Mouse (Mus musculus) heart, embryonic 10.5 days (tissue): ENCODE measurements around the gene Dph7. TPM values are rescaled to one million over a fixed set of nuclear protein-coding genes. Genes with fewer than 3 reads are reported as not detected.

Experiments used
- DNase-seq: peaks from one replicate; pipeline ENCODE4 v3.0.0-alpha.2; 2017; ENCODE audit warnings: low spot score
- H3K27ac ChIP-seq: fragments of 300-500 bp; sonication (generic); 2 replicates; pipeline ENCODE4 v1.5.1; 2016; ENCODE audit warnings: mild to moderate bottlenecking
- H3K27me3 ChIP-seq: fragments of 300-500 bp; sonication (generic); 2 replicates; pipeline ENCODE4 v1.6.1; 2016; ENCODE audit warnings: mild to moderate bottlenecking; ENCODE audit not compliant: poor library complexity, insufficient read depth, severe bottlenecking
- H3K36me3 ChIP-seq: fragments of 300-500 bp; sonication (generic); 2 replicates; pipeline ENCODE4 v1.6.1; 2016; ENCODE audit warnings: mild to moderate bottlenecking, moderate library complexity
- H3K4me1 ChIP-seq: fragments of 300-500 bp; sonication (generic); 2 replicates; pipeline ENCODE4 v1.6.1; 2016; ENCODE audit warnings: mild to moderate bottlenecking
- H3K4me3 ChIP-seq: fragments of 300-500 bp; sonication (generic); 2 replicates; pipeline ENCODE4 v1.5.1; 2016; ENCODE audit warnings: mild to moderate bottlenecking, moderate library complexity
- H3K9me3 ChIP-seq: fragments of 300-500 bp; sonication (generic); 2 replicates; pipeline ENCODE4 v1.6.1; 2016; ENCODE audit warnings: mild to moderate bottlenecking, moderate library complexity
- WGBS: fragments of 180-500 bp; shearing (Covaris S2); methylation state at CpG from one replicate; pipeline ENCODE4 v1.1.7; 2016; 5-methylcytosine and 5-hydroxymethylcytosine counted together
- polyA plus RNA-seq: library from polyadenylated mRNA; unstranded; fragments of >200 nt; fragmentation: Nextera tagmentation; extraction: Ambion mirVana; gene quantifications from 2 replicates; pipeline ENCODE4 v1.2.1, GENCODE M21; 2016

Gene Dph7
- polyA plus RNA-seq, result 20.1 and 27.6 TPM in 2 replicates

DNA sequence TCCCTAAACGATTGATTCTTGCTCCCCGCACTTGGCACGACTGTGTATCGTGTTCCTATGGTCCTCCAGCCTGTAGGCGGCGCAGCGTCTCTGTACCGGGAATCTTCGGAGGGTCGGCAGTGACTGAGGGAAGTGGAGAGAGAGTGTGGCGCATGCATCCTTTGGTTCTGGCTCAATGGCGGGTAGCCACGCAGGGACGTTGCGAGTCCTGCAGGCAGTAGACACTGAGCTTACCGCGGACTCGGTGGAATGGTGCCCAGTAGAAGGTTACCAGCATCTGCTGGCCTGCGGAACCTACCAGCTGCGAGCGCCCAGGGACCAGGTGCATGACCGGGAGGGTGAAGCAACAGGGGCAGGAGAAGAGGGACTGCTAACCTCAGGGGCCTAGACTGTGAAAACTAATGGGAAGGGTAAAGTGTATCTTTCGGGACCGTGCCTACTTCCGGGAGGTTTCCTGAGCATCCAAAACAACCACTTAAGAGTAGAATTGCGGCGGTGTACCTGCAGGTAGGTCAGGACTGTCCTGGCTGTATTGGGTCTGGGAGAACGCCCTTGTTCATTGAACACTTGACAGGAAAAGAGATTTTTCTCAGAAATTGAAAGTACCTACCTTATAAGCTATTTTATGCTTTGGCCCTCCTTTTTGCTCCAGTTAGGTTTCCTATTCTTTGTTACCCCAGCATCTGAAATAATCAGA lies at the start of gene Dph7:
Gene Dph7, plus strand, starts transcription at position 97 of the 697 bp plus-strand sequence.
- no peaks in the 10 kb centered on the region for H3K27me3 ChIP-seq
- H3K4me1 ChIP-seq, result peaks cover 9% of the 10 kb centered on the region
- peak within 1 kb of the TSS; percentile 91 for H3K27ac ChIP-seq
- 2% methylated on average over 28 of the region's 28 CpGs for WGBS
- no peaks in the 10 kb centered on the region for H3K9me3 ChIP-seq
- peaks cover 61% of the 10 kb centered on the region for H3K36me3 ChIP-seq
- peak; percentile 92 for DNase-seq
- H3K4me3 ChIP-seq, result peak within 1 kb of the TSS; percentile 86

DNA sequence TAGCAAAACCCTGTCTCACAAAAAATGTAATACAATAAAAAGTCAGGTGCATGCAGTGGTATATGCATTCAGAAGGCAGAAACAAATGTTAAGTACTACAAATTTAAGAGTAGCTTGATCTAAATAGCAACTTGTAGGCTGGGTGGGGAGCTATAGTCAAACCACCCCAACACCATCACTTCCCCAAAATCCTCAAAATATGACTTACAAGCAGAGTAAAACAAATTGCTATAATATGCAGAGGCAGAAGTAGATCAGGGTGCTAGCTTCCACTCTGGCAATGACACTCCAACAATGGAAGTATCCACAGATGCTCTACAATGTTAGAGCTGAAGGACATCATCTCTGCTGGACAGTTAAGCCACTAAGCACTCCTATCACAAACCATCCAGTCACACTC lies 49.6 kb upstream of the Dph7 start:
- no peaks in the 10 kb centered on the region for H3K27me3 ChIP-seq
- no peak for DNase-seq
- no peaks in the 10 kb centered on the region for H3K9me3 ChIP-seq
- peaks cover 3% of the 10 kb centered on the region for H3K4me1 ChIP-seq
- peaks cover 17% of the 10 kb centered on the region for H3K36me3 ChIP-seq
- H3K4me3 ChIP-seq, result no peak overlapping the region
- no peak overlapping the region for H3K27ac ChIP-seq

DNA sequence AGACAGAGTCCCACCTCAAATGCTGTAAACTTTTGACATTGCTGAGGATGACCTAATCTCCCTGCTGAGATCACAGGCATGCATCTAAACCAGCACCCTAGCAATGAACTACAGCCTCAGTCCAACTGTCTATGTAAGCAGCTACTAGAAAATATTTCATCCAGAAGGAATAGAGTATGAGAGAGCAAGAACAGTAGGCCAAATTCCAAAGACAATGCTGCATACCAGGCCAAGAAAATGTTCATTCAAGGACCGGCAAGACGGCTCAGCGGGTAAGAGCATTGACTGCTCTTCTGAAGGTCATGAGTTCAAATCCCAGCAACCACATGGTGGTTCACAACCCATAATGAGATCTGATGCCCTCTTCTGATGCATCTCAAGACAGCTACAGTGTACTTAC lies 47.4 kb upstream of the Dph7 start:
- H3K4me3 ChIP-seq, result no peak overlapping the region
- H3K27ac ChIP-seq, result no peak overlapping the region
- peaks cover 9% of the 10 kb centered on the region for H3K4me1 ChIP-seq
- 90% methylated on average over 3 of the region's 3 CpGs for WGBS
- DNase-seq, result no peak
- peaks cover 16% of the 10 kb centered on the region for H3K36me3 ChIP-seq
- no peaks in the 10 kb centered on the region for H3K27me3 ChIP-seq
- no peaks in the 10 kb centered on the region for H3K9me3 ChIP-seq

DNA sequence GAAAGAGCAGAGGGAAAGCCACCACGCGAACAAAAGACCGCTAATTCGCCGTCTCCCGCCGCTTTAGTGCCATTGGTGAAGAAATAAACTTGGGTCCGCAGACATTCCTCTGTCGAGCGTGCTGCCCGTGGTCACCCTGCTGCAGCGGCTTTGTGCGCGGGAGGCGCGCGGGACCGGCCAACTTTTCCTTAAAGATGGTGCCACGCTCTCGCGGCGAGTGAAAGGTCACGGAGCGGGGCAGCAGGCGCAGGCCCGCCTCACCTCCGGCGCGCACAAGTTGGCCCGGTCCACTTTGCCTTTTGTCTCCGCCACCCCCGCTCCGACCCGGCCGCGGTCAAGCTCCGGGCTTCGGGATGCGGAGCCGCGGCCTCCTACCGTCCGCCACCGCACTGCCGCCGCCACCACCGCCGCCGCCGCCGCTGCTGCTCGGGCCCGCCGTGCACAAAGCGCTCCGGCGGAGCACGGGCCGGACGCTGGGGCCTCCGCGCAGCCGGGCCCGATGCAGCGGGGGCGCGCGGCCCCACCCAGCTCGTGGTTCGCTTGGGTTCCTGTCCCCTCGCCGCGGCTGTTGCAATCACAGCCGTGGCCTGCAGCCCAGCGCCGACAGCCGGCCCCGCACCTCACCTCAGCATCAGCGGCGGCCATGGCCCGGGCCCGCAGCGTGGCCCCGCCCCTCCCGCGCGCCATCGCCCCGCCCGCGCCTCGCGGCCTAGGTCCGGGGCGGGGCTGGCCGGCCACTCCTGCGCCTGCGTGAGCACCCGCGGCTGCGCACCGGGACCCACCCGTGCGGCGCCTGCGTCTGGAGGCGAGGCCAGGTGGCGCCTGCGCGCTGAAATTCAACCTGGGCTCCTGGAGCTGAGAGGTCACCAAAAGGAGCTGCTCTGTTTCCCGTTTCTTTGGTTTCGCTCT lies 43.0 kb upstream of the Dph7 start, which contains the start of gene Ehmt1:
Gene Ehmt1, minus strand, starts transcription at position 685 of the 909 bp plus-strand sequence.
- under 1% methylated on average over 106 of the region's 112 CpGs for WGBS
- peak within 1 kb of the TSS; percentile 97 for H3K27ac ChIP-seq
- H3K27me3 ChIP-seq, result no peaks in the 10 kb centered on the region
- no peaks in the 10 kb centered on the region for H3K36me3 ChIP-seq
- peaks cover 9% of the 10 kb centered on the region for H3K4me1 ChIP-seq
- H3K4me3 ChIP-seq, result peak within 1 kb of the TSS; percentile 95
- DNase-seq, result peak; percentile 95
- no peaks in the 10 kb centered on the region for H3K9me3 ChIP-seq

DNA sequence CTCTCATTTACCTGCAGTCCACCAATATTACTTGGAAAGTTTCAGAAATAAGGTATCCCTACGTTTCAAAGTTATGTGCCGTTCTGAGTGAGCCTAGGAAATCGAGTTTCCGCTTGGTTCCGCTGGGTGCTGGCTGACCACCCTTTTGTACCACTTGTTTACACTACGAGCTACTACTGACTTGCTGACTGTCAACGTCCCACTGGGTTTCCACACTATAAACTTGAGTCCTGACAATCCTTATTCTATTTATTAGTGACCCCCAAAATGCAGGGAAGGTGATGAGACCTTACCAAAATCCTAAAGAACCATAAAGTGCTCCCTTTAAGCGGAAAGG lies 42.4 kb upstream of the Dph7 start:
- H3K36me3 ChIP-seq, result no peaks in the 10 kb centered on the region
- H3K4me1 ChIP-seq, result peaks cover 9% of the 10 kb centered on the region
- peak overlapping the region; percentile 97 for H3K27ac ChIP-seq
- DNase-seq, result no peak
- H3K4me3 ChIP-seq, result peak overlapping the region; percentile 95
- H3K27me3 ChIP-seq, result no peaks in the 10 kb centered on the region
- no peaks in the 10 kb centered on the region for H3K9me3 ChIP-seq
- WGBS, result 8% methylated on average over 8 of the region's 8 CpGs

DNA sequence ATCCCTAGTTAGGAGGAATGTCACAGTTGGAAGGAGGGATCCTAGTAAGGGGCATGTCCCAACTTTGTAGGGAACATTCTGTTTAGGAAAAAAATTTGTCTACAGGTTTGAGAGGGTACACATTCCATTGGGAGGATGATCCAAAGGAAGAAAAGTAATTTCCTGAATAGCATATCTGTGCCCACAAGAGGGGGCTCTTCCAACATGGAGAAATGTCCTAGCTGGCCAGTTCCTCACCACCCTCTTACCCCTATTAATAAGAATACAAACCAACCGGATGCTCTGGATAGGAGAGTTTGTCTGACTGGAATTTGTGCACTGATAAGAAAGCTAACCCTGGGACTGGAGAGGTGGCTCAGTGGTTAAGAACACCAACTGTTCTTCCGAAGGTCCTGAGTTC lies 38.6 kb upstream of the Dph7 start:
- 51% methylated on average over 2 of the region's 2 CpGs for WGBS
- Histone ChIP-seq H3K9me3 (no peaks in the 10 kb centered on the region), H3K27ac (no peak overlapping the region), H3K27me3 (peaks cover 8% of the 10 kb centered on the region), H3K4me3 (no peak overlapping the region), H3K4me1 (peaks cover 11% of the 10 kb centered on the region; the same call in 1 of the 2 replicates), H3K36me3 (no peaks in the 10 kb centered on the region)
- DNase-seq, result no peak

DNA sequence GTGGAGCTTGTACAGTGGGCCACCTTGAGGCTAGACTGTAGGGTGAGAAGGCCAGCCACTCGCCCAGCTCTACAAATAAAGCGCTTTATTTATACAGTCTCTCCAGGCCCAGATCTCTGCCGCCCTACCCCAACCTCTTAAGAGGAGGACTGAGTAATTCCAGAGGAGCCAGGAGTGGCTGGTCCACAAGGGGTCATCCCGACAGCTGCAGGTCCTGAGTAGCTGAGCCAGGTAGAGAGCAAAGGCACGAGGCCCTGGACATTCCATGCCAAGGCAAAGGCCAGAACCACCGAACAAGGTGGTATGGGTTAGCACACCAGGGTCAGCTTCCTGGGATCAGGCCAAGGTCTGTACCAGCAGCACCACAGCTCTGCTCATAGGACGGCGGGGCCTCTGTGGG lies 36.9 kb upstream of the Dph7 start:
- Histone ChIP-seq H3K4me1 (peaks cover 11% of the 10 kb centered on the region; the same call in 1 of the 2 replicates), H3K27ac (no peak overlapping the region), H3K36me3 (no peaks in the 10 kb centered on the region), H3K27me3 (peaks cover 8% of the 10 kb centered on the region), H3K9me3 (no peaks in the 10 kb centered on the region), H3K4me3 (no peak overlapping the region)
- no peak for DNase-seq
- 77% methylated on average over 8 of the region's 8 CpGs for WGBS

DNA sequence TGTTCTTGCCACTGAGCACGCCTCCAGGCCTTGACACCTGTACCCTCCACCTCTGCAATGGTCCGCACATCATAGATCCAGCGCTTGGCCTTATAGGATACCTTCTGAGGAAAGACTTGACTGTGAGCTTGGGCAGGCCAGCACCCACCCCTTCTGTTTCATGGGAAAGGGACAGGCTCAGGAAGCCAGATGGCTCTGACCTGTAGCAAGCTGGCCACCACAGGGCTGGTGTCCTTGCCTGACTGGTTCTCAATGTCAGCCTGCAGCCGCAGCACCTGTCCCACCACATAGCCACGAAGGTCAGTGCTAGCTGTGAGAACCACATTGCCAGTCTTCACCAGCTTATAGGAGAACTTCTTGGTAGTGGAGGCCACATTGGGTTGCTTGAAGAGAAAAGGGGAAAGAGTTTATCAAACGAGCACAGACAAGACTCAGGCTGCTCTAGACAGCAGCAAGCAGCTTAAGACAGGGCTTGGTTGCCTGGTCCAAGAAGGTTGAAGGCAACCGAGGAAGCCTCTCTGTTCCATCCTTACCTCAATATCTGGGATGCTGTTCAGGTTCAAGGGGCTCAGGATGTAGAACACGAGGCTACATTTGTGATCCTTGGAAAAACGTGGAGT lies 35.7 kb upstream of the Dph7 start:
- no peak overlapping the region for H3K4me3 ChIP-seq

DNA sequence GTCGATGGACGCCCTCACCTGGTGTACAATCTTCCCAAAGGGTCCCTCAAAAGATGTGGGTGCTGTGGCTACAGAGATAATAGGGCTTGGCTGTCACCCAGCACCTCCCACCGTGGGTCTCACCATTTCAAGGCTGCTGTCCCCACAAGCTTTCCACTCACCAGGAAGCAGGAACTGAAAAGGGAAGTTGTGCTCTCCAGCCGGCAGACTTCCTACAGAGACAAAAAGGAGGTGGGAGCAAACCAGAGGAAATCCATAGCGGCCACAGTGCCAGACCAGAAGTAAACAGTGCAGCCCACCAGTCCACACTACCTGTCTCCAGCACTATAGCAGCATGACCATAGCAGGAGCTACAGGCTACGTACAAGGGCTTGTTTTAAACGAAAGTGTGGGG lies 35.2 kb upstream of the Dph7 start:
- 55% methylated on average over 7 of the region's 7 CpGs for WGBS
- no peak for DNase-seq
- H3K4me3 ChIP-seq, result no peak overlapping the region
- H3K36me3 ChIP-seq, result no peaks in the 10 kb centered on the region
- peaks cover 8% of the 10 kb centered on the region for H3K27me3 ChIP-seq
- H3K9me3 ChIP-seq, result no peaks in the 10 kb centered on the region
- peaks cover 11% of the 10 kb centered on the region; the same call in 1 of the 2 replicates for H3K4me1 ChIP-seq
- H3K27ac ChIP-seq, result no peak overlapping the region

More for the DNA sequence above, 35.7 kb upstream of the Dph7 start:
- H3K36me3 ChIP-seq, result no peaks in the 10 kb centered on the region
- no peak overlapping the region for H3K27ac ChIP-seq
- H3K4me1 ChIP-seq, result peaks cover 11% of the 10 kb centered on the region; the same call in 1 of the 2 replicates
- peaks cover 8% of the 10 kb centered on the region for H3K27me3 ChIP-seq
- WGBS, result 82% methylated on average over 9 of the region's 9 CpGs
- no peaks in the 10 kb centered on the region for H3K9me3 ChIP-seq
- no peak for DNase-seq

DNA sequence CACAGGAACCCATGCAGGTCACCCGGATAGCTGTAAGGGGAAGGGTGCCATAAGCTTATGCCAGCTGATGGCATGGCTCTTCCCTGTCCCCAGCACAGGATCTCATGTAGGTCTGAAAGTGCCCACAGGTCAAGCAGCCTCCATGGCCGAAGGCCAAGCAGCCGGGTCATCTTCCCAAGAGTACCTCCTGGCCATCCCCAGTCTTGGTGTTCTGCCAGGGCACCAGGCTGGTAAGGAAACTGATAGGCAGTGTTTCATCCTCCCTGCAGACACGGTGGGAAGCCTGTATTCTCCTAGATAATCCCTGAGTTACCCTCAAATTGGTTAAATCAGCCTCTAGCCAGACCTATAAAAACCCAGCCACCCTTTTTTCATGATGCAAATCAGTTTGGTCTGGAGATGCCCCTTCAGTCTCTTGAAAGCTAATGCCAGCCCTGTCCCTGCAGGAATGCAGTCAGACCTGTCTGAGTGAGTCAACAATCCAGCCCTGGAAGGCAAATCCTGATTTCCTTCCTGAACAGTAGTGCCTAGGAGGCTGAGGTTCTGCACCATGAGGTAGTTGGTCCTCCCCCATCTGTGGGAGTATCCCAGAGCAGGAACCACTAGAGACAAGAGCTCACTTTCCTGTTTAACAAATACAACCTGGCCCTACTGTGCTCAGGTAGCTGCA lies 34.3 kb upstream of the Dph7 start:
- H3K36me3 ChIP-seq, result no peaks in the 10 kb centered on the region
- no peak for DNase-seq
- H3K9me3 ChIP-seq, result no peaks in the 10 kb centered on the region
- WGBS, result 70% methylated on average over 4 of the region's 4 CpGs
- H3K4me3 ChIP-seq, result no peak overlapping the region
- peaks cover 11% of the 10 kb centered on the region; the same call in 1 of the 2 replicates for H3K4me1 ChIP-seq
- peaks cover 8% of the 10 kb centered on the region for H3K27me3 ChIP-seq
- peak overlapping the region; percentile 29; the same call in 1 of the 2 replicates for H3K27ac ChIP-seq

DNA sequence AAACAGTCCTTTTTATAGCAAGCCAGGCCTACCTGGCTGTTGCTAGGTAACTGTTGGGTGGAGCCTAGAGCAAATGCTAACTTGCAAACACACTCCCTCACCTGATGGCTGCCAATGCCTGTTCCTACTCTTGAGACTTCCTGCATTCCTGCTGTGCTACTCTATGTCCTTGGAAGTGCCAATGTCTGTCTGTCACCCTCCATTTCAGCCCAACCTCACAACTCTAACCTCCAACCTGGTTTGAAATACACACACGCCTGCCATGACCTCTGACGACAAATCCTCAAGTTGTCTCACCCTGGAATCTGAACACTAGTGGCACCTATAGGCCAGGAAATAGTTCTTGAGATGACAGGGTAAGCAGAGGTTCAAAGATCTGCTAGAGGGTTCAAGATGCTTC lies 33.1 kb upstream of the Dph7 start:
- WGBS, result 52% methylated on average over 2 of the region's 2 CpGs
- no peak overlapping the region for H3K4me3 ChIP-seq
- H3K4me1 ChIP-seq, result peaks cover 11% of the 10 kb centered on the region; the same call in 1 of the 2 replicates
- no peak for DNase-seq
- H3K36me3 ChIP-seq, result no peaks in the 10 kb centered on the region
- H3K27me3 ChIP-seq, result peaks cover 15% of the 10 kb centered on the region
- H3K9me3 ChIP-seq, result no peaks in the 10 kb centered on the region
- H3K27ac ChIP-seq, result no peak overlapping the region

DNA sequence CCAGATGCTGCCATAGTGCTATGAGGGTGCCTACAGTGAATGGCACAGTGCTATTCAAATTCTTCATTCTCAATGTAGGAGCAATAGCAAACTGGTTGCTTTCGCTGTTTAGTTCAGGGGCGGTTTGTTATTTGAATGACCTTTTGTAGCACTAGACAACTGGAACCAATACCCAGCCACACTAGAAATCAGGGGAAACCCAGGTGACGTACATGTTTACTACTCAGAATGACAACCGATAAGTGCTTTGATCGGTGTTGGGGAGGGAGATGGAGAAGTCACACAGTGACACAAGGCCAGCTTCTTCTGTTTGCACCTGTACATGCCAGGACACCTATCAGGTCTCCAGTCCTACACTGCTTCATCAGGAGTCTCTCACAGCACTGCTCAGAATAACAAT lies 32.6 kb upstream of the Dph7 start:
- peaks cover 15% of the 10 kb centered on the region for H3K4me1 ChIP-seq
- H3K36me3 ChIP-seq, result no peaks in the 10 kb centered on the region
- DNase-seq, result no peak
- no peak overlapping the region for H3K4me3 ChIP-seq
- H3K27ac ChIP-seq, result no peak overlapping the region
- H3K27me3 ChIP-seq, result peaks cover 19% of the 10 kb centered on the region
- 88% methylated on average over 5 of the region's 5 CpGs for WGBS
- no peaks in the 10 kb centered on the region for H3K9me3 ChIP-seq
